8 mouse cellular contexts compared by ENCODE assay signal in genomic region chr13:35486125-35486524, GRCm38 (mm10).
A peak's percentile ranks its signal among the peaks of the same experiment; 100 is the strongest.
DNase-seq lines count a peak whose midpoint lies in the region; ATAC-seq and TF ChIP-seq lines count a peak whose summit lies in the region.

No protein-coding gene starts in this region.

- H3K4me1 ChIP-seq in hindbrain, embryonic 16.5 days (ENCODE audit: control insufficient read depth, insufficient read depth, low read depth, low read length) = no peaks in the 10 kb centered on the region
- H3K4me1 ChIP-seq in lung, postnatal 0 days (ENCODE audit: insufficient read depth, low read depth, low read length) = no peaks in the 10 kb centered on the region; the same call in 1 of the 2 replicates
- H3K4me1 ChIP-seq in intestine, embryonic 15.5 days (replicated peaks) = no peaks in the 10 kb centered on the region
- no peaks in the 10 kb centered on the region for H3K4me1 ChIP-seq in liver, postnatal 0 days (ENCODE audit: insufficient read depth)

- no peaks in the 10 kb centered on the region for H3K36me3 ChIP-seq in hindbrain, embryonic 16.5 days (ENCODE audit: control insufficient read depth, insufficient read depth, low read length)
- H3K36me3 ChIP-seq in lung, postnatal 0 days (ENCODE audit: insufficient read depth, low read length) = no peaks in the 10 kb centered on the region
- H3K36me3 ChIP-seq in intestine, embryonic 15.5 days = no peaks in the 10 kb centered on the region
- no peaks in the 10 kb centered on the region for H3K36me3 ChIP-seq in liver, postnatal 0 days (replicated peaks; ENCODE audit: insufficient read depth, low read length)

- H3K9ac ChIP-seq in hindbrain, embryonic 16.5 days (ENCODE audit: low read depth, low read length) = no peak overlapping the region
- no peak overlapping the region for H3K9ac ChIP-seq in lung, postnatal 0 days (replicated peaks; ENCODE audit: low read depth)
- H3K9ac ChIP-seq in intestine, embryonic 15.5 days = no peak overlapping the region
- no peak overlapping the region for H3K9ac ChIP-seq in liver, postnatal 0 days (replicated peaks)

- peak; percentile 55 to 63 for DNase-seq in cerebellum, postnatal 10 days
- no peak for DNase-seq in cerebellum, adult 11-12 months
- peak; percentile 66 for DNase-seq in left cerebral cortex, postnatal 4 days
- no peak for DNase-seq in left cerebral cortex, postnatal 14 days (ENCODE audit: low spot score in 2 of 2)
- peak; percentile 90 for DNase-seq in lung, postnatal 0 days (ENCODE audit: low spot score)
- no peak for DNase-seq in liver, postnatal 0 days

- 58% methylated on average over 4 of the region's 4 CpGs for WGBS in hindbrain, embryonic 16.5 days
- WGBS in lung, postnatal 0 days = 58% methylated on average over 4 of the region's 4 CpGs
- WGBS in intestine, embryonic 15.5 days = 83% methylated on average over 4 of the region's 4 CpGs
- 85% methylated on average over 4 of the region's 4 CpGs for WGBS in liver, postnatal 0 days (ENCODE audit: insufficient replicate concordance)

- peak; percentile 69 for TF ChIP-seq EP300 in lung, postnatal 0 days (IDR thresholded peaks at IDR 0.05)
- no peak for TF ChIP-seq EP300 in liver, postnatal 0 days (IDR thresholded peaks at IDR 0.05; ENCODE audit: low read depth)

- no peaks in the 10 kb centered on the region for H3K9me3 ChIP-seq in hindbrain, embryonic 16.5 days (ENCODE audit: control insufficient read depth, low read length)
- no peaks in the 10 kb centered on the region for H3K9me3 ChIP-seq in lung, postnatal 0 days (ENCODE audit: low read length)
- no peaks in the 10 kb centered on the region for H3K9me3 ChIP-seq in intestine, embryonic 15.5 days
- no peaks in the 10 kb centered on the region for H3K9me3 ChIP-seq in liver, postnatal 0 days (ENCODE audit: low read length)

- H3K27me3 ChIP-seq in hindbrain, embryonic 16.5 days (replicated peaks; ENCODE audit: control insufficient read depth, insufficient read depth, low read length) = no peaks in the 10 kb centered on the region
- H3K27me3 ChIP-seq in lung, postnatal 0 days (replicated peaks; ENCODE audit: insufficient read depth, low read length) = no peaks in the 10 kb centered on the region
- H3K27me3 ChIP-seq in intestine, embryonic 15.5 days (replicated peaks) = no peaks in the 10 kb centered on the region
- H3K27me3 ChIP-seq in liver, postnatal 0 days (ENCODE audit: insufficient read depth, low read length) = no peaks in the 10 kb centered on the region

- intact Hi-C loops in left cerebral cortex, postnatal 4 days (cut with DNase I) = no loop called here
- intact Hi-C loops in left cerebral cortex, postnatal 14 days (cut with DNase I) = no loop called here

- no peak overlapping the region for H3K27ac ChIP-seq in hindbrain, embryonic 16.5 days (ENCODE audit: low read depth, low read length)
- no peak overlapping the region for H3K27ac ChIP-seq in lung, postnatal 0 days (ENCODE audit: low read length)
- H3K27ac ChIP-seq in intestine, embryonic 15.5 days = no peak overlapping the region
- H3K27ac ChIP-seq in liver, postnatal 0 days (ENCODE audit: low read depth) = no peak overlapping the region

- ATAC-seq in hindbrain, embryonic 16.5 days = peak; percentile 76
- ATAC-seq in lung, postnatal 0 days = peak; percentile 100
- no peak for ATAC-seq in intestine, embryonic 15.5 days
- no peak for ATAC-seq in liver, postnatal 0 days

- H3K4me2 ChIP-seq in hindbrain, embryonic 16.5 days (ENCODE audit: low read length) = no peak overlapping the region
- H3K4me2 ChIP-seq in lung, postnatal 0 days (replicated peaks; ENCODE audit: low read depth, low read length) = no peak overlapping the region
- H3K4me2 ChIP-seq in intestine, embryonic 15.5 days (replicated peaks) = no peak overlapping the region
- H3K4me2 ChIP-seq in liver, postnatal 0 days (ENCODE audit: low read depth, low read length) = no peak overlapping the region

- no peak for TF ChIP-seq CTCF in lung, postnatal 0 days (IDR thresholded peaks at IDR 0.05)
- no peak for TF ChIP-seq CTCF in liver, postnatal 0 days (IDR thresholded peaks at IDR 0.05; ENCODE audit: low read depth)

- no peak overlapping the region for H3K4me3 ChIP-seq in hindbrain, embryonic 16.5 days (ENCODE audit: low read length)
- H3K4me3 ChIP-seq in lung, postnatal 0 days (ENCODE audit: low read depth, low read length) = no peak overlapping the region
- H3K4me3 ChIP-seq in intestine, embryonic 15.5 days (replicated peaks) = no peak overlapping the region
- no peak overlapping the region for H3K4me3 ChIP-seq in liver, postnatal 0 days (ENCODE audit: low read depth, low read length)

Comparison
In these comparisons a context has a peak if more than half of its experiments do, and no peak if none do; other contexts are left out.
1. DNase-seq: peak in cerebellum, postnatal 10 days (2 of 2), left cerebral cortex, postnatal 4 days (single experiment) and lung, postnatal 0 days (single experiment); none in cerebellum, adult 11-12 months (single experiment), left cerebral cortex, postnatal 14 days (0 of 2) and liver, postnatal 0 days (single experiment).
2. ATAC-seq: peak in hindbrain, embryonic 16.5 days (single experiment) and lung, postnatal 0 days (single experiment); none in intestine, embryonic 15.5 days (single experiment) and liver, postnatal 0 days (single experiment).